Mouse (Mus musculus): ENCODE measurements around the gene 1700003F12Rik. TPM values are rescaled to one million over a fixed set of nuclear protein-coding genes. Genes with fewer than 3 reads are reported as not detected.

1700003F12Rik gene
- polyA plus RNA-seq (2015; fragmentation: Illumina TruSeq; extraction: RNeasy Lipid Tissue Mini Kit (QIAGEN cat#74804); ENCODE audit: low read depth, low replicate concordance): not detected

DNA sequence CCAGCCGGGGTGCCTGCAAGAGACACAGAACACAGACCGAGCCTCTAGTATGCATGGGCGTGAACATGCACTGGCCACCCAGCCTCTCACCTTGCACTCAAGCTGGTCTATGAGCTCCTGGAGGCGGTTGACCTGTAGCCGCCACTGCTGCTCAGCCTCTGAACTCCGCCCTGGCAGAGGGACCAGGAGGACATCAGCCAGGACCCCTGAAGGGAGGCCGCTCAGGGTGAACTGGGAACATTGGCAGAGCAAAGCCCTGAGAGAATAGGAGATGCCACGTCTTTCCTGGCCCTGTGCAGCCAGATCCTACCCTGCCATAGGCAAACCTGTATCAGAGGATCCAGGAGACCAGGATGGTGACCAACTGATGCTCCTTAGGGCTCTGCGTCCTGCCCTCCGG, at the start of gene 1700003F12Rik:
1700003F12Rik (plus strand) TSS at position 375 of the 400 bp plus-strand sequence.

DNA sequence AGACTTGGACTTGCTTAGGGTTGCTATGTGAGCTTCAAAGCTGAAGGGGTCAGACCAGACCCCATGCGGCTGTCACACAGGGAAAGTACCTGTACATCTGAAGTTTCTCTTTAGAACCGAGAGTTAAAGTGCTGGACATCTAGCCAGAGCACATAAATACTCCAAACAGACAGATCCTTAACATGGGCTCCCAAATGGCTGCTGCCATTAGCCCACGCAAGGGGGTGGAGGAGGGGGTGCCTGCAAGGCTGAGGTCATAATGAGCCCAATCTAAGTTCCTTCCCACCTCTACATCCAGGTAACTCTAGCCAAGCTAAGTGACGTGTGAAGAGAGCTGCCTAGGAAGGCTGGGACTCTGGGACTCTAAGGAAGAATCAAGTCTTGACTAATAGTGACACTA, 4.6 kb downstream of the 1700003F12Rik start, which contains the start of gene Actl10:
Actl10 (plus strand) TSS at position 301 of the 400 bp plus-strand sequence.

DNA sequence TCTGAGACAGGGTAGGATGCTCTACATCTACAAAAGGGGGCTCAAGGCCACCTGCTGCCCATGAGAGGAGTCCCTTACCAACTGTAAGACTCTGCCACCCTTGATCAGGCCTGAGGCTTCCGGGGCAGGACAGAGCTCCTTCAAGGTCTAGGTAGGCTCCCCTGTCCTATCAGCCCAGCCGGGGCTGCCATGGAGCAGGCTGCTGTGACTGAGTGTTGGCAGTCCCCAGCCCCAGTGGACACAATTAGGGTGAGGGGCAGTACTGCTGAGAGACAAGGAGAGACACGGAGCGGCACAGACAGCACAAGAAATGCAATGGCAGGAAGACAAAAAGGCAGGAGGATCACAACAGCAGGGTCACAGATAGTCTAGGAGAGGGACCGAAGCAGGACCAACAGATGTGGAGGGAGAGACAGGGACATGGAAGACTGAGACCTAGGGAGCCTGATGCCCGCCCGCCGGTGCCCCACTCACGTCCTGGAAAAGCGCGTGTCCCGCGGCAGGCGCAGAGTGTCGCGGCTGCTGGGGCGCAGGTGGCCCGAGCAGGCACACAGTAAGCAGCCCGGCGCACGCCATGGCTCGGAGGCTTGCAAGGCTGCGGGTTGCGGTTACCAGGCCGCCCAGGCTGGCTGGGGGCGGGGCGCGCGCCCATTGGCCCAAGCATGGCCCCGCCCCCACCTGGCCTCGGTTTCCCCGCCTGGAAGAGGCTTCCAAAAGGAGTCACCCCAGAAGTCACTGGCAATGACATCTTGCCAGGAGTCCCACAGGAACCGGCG, 11.6 kb downstream of the 1700003F12Rik start, which contains the start of gene Necab3:
Necab3 (minus strand) TSS at position 627 of the 776 bp plus-strand sequence.

GRCm38 (mm10) chr2:154569836-154570286, 23.0 kb downstream of the 1700003F12Rik start, which contains the start of gene E2f1:
Gene E2f1 (minus strand): TSS chr2:154569892.

Other genes starting within 250 kb of the 1700003F12Rik start
- gene Bpifb9b, start 239.9 kb upstream of the 1700003F12Rik start, polyA plus RNA-seq (2015; fragmentation: Illumina TruSeq; extraction: RNeasy Lipid Tissue Mini Kit (QIAGEN cat#74804); ENCODE audit: low read depth, low replicate concordance): not detected
- 13.5 TPM for gene Cdk5rap1, start 174.1 kb upstream of the 1700003F12Rik start, polyA plus RNA-seq (2015; fragmentation: Illumina TruSeq; extraction: RNeasy Lipid Tissue Mini Kit (QIAGEN cat#74804); ENCODE audit: low read depth, low replicate concordance)
- 28.1 TPM for gene Snta1, start 139.0 kb upstream of the 1700003F12Rik start, polyA plus RNA-seq (2015; fragmentation: Illumina TruSeq; extraction: RNeasy Lipid Tissue Mini Kit (QIAGEN cat#74804); ENCODE audit: low read depth, low replicate concordance)
- 25.2 TPM for gene Cbfa2t2, start 110.6 kb upstream of the 1700003F12Rik start, polyA plus RNA-seq (2015; fragmentation: Illumina TruSeq; extraction: RNeasy Lipid Tissue Mini Kit (QIAGEN cat#74804); ENCODE audit: low read depth, low replicate concordance)
- not detected for gene Actl10, start 4.7 kb downstream of the 1700003F12Rik start, polyA plus RNA-seq (2015; fragmentation: Illumina TruSeq; extraction: RNeasy Lipid Tissue Mini Kit (QIAGEN cat#74804); ENCODE audit: low read depth, low replicate concordance)
- 83.4 TPM for gene Necab3, start 11.8 kb downstream of the 1700003F12Rik start, polyA plus RNA-seq (2015; fragmentation: Illumina TruSeq; extraction: RNeasy Lipid Tissue Mini Kit (QIAGEN cat#74804); ENCODE audit: low read depth, low replicate concordance)
- gene E2f1, start 22.8 kb downstream of the 1700003F12Rik start, polyA plus RNA-seq (2015; fragmentation: Illumina TruSeq; extraction: RNeasy Lipid Tissue Mini Kit (QIAGEN cat#74804); ENCODE audit: low read depth, low replicate concordance): 12.2 TPM
- gene Pxmp4, start 56.6 kb downstream of the 1700003F12Rik start, polyA plus RNA-seq (2015; fragmentation: Illumina TruSeq; extraction: RNeasy Lipid Tissue Mini Kit (QIAGEN cat#74804); ENCODE audit: low read depth, low replicate concordance): 16.4 TPM
- 6.8 TPM for gene Zfp341, start 66.2 kb downstream of the 1700003F12Rik start, polyA plus RNA-seq (2015; fragmentation: Illumina TruSeq; extraction: RNeasy Lipid Tissue Mini Kit (QIAGEN cat#74804); ENCODE audit: low read depth, low replicate concordance)
- gene 4930519P11Rik, start 66.4 kb downstream of the 1700003F12Rik start, polyA plus RNA-seq (2015; fragmentation: Illumina TruSeq; extraction: RNeasy Lipid Tissue Mini Kit (QIAGEN cat#74804); ENCODE audit: low read depth, low replicate concordance): not detected
- 245 TPM for gene Chmp4b, start 104.6 kb downstream of the 1700003F12Rik start, polyA plus RNA-seq (2015; fragmentation: Illumina TruSeq; extraction: RNeasy Lipid Tissue Mini Kit (QIAGEN cat#74804); ENCODE audit: low read depth, low replicate concordance)
- gene Gm14214, start 222.9 kb downstream of the 1700003F12Rik start, polyA plus RNA-seq (2015; fragmentation: Illumina TruSeq; extraction: RNeasy Lipid Tissue Mini Kit (QIAGEN cat#74804); ENCODE audit: low read depth, low replicate concordance): not detected
- gene Raly, start 244.0 kb downstream of the 1700003F12Rik start, polyA plus RNA-seq (2015; fragmentation: Illumina TruSeq; extraction: RNeasy Lipid Tissue Mini Kit (QIAGEN cat#74804); ENCODE audit: low read depth, low replicate concordance): 128 TPM
- gene a, start 244.3 kb downstream of the 1700003F12Rik start, polyA plus RNA-seq (2015; fragmentation: Illumina TruSeq; extraction: RNeasy Lipid Tissue Mini Kit (QIAGEN cat#74804); ENCODE audit: low read depth, low replicate concordance): not detected